Mouse (Mus musculus): ENCODE measurements around the gene Grm4. TPM values are rescaled to one million over a fixed set of nuclear protein-coding genes. Genes with fewer than 3 reads are reported as not detected.

Gene Grm4
- not detected in 4 replicates for total RNA-seq (2023; ENCODE audit: inconsistent age)

GRCm38 (mm10) chr17:27521303-27521702 is at the start of gene Grm4:
Gene Grm4, minus strand, starts transcription at chr17:27521403.

GRCm38 (mm10) chr17:27565163-27565941 is 44.1 kb upstream of the Grm4 start, which contains the start of gene AI413582:
Gene AI413582, minus strand, starts transcription at chr17:27565756.

GRCm38 (mm10) chr17:27556315-27557011 is 35.3 kb upstream of the Grm4 start, which contains the start of gene Hmga1:
Gene Hmga1, plus strand, starts transcription at chr17:27556497.

Other genes starting within 250 kb of the Grm4 start
- gene Hmga1, start 35.1 kb upstream of the Grm4 start, total RNA-seq (2023; ENCODE audit: inconsistent age): 64.7 to 73.8 TPM (median 66.6 TPM) in 4 replicates
- 39.6 to 49.8 TPM (median 41.4 TPM) in 4 replicates for gene AI413582, start 44.4 kb upstream of the Grm4 start, total RNA-seq (2023; ENCODE audit: inconsistent age)
- 96.9 to 111 TPM (median 107 TPM) in 4 replicates for gene Nudt3, start 102.1 kb upstream of the Grm4 start, total RNA-seq (2023; ENCODE audit: inconsistent age)
- not detected in 4 replicates for gene RPS10-NUDT3, start 113.8 kb upstream of the Grm4 start, total RNA-seq (2023; ENCODE audit: inconsistent age)
- gene Rps10, start 115.3 kb upstream of the Grm4 start, total RNA-seq (2023; ENCODE audit: inconsistent age): 1,996 to 2,109 TPM (median 2,092 TPM) in 4 replicates
- gene Pacsin1, start 134.1 kb upstream of the Grm4 start, total RNA-seq (2023; ENCODE audit: inconsistent age): 16.4 to 22.3 TPM (median 18.0 TPM) in 4 replicates
- gene Spdef, start 207.6 kb upstream of the Grm4 start, total RNA-seq (2023; ENCODE audit: inconsistent age): 0.48 to 0.87 TPM (median 0.61 TPM) in 4 replicates